Mouse (Mus musculus): ENCODE measurements around the gene Lrif1.
"Not testable (repeated sequence)": the region's sequence is repeated elsewhere in the genome, so short reads cannot be mapped to it uniquely, and the experiment has no call there.

Lrif1 gene

GRCm38 (mm10) chr3:106684830-106685229 lies at the start of gene Lrif1:
TSS of gene Lrif1 (plus strand) at chr3:106684987.
- peak; percentile 77 to 91 for DNase-seq (ENCODE audit: low spot score in 2 of 2)

DNA sequence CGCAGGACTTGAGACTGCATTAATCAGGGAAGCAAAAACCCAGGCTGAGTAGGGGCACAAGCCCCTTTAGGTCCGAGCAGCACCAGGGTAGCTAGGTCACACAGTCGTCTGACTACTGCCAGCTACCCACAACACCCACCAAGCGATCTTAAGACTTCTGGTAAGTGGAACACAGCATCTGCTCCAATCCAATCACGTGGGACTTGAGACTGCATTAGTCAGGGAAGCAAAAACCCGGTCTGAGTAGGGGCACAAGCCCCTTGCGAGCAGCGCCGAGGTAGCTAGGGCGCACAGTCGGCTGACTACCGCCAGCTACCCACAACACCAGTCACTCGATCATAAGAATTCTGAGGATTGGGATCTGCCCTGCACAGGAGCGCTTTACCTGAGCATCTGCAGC lies 12.0 kb upstream of the Lrif1 start:
- not testable (repeated sequence) for DNase-seq (ENCODE audit: low spot score in 2 of 2)

DNA sequence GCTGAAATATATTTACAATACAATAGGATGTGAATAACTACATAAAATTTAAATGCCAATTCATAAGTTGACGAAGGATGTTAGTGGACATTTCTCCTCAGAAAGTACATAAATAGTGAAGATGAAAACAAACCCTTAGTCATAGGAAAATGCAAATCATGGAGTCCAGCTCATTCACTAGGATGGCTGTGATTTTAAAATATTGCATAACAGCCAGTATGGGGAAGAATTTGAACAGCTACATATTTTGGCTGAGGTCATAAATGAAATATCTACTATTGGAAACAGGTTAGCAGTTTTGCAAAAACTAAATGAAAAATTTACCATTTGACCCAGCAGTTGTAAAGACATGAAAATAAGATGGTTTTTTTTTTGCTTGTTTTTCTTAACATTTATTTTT lies 594 bp downstream of the Lrif1 start:
- no peak for DNase-seq (ENCODE audit: low spot score in 2 of 2)

GRCm38 (mm10) chr3:106721397-106722027 lies 36.7 kb downstream of the Lrif1 start:
- DNase-seq (ENCODE audit: low spot score in 2 of 2), result peak; percentile 98

DNA sequence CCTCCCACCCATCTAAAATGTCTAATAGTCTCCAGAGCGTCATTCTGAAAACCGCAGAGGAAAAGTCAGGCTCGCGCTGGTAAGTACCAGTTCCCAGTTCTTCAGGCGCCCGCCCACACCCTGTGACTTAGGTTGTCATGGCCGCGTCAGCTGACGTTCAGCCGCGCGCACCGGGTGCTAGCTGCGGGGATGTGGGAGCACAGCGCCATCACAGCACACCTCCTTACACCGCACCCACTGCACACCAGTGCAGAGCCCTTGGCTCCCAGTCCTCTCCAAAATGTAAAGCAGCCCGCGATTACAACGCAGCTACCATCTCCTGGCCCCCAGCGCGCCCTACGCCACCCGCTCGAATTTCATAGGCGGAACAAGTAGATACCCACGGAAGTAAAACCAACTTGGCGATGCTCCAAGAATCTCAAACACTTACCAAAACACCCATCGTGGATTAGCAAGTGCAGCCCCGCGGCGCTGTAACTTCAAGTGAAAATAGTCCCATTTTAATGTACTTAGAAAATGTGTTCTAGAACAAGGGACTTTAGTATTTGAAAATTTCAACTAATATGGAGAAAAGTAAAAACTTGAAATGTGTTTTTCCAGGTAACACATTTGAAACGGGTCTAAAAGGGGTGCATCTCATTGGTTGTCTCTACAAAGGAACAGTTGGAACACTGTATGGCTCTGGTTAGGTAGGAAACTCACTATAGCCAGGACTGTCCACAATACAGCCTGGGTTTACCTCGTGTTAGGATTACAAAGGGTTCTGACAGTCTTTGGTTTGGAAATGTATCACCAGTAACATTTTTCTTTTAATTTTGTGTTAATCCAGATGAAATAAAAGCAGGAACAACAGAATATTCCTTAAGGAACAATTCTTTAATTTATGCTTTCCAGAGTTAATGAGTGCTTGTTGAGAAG lies 37.5 kb downstream of the Lrif1 start:
- DNase-seq (ENCODE audit: low spot score in 2 of 2), result peak; percentile 87 to 91

DNA sequence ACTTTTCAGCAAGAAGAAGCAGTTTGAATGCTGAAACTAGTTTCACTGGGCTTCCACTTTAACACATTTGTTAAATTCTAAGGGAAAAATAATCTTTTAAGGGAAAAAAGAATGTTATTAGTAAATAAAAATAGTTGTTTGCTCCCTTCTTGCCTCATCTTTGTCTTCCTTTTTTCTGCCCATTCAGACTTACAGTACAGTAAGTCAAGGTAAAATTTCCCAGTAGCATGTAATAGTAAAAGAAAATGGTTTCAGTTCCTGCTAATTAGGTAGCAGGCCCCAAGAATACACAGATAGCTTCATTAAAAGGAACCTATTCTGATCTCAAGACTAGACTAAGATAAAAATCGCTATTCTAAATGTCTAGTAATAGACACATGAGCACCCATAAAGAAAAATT lies 71.1 kb downstream of the Lrif1 start:
- DNase-seq (ENCODE audit: low spot score in 2 of 2), result no peak

- no peak for DNase-seq (ENCODE audit: low spot score in 2 of 2)
Measured at GRCm38 (mm10) chr3:106771834-106772233, 87.0 kb downstream of the Lrif1 start.

DNA sequence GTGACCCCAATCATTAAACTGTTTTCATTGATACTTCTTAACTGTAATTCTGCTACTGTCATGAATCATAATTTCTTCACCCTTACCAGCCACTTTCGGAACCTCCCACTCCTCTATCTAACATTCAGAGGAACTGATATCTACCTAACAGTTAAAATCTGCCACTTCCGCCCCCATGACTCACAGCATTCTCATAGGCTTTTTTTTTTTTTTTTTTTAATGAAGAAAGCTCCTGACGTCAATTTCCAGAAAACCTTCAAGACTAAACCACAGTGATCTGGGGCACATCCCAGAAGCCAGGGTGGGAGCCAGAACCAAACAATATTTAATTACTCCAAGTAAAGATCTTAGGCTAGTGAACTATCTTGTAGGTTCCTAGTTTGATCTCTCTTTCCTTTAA lies 100.3 kb downstream of the Lrif1 start:
- no peak for DNase-seq (ENCODE audit: low spot score in 2 of 2)
